Mouse (Mus musculus) layer of hippocampus, postnatal 36 days (tissue): ENCODE data around the gene Mgat5b. TPM values are rescaled to one million over a fixed set of nuclear protein-coding genes. Genes with fewer than 3 reads are reported as not detected.
"Not testable (repeated sequence)": the region's sequence is repeated elsewhere in the genome, so short reads cannot be mapped to it uniquely, and the experiment has no call there.

ENCODE experiments used
- DNase-seq, 2 experiments: peaks; one replicate each; pipeline ENCODE4 v3.0.0; 2022
- total RNA-seq, 2 experiments: library from RNA; stranded (reverse); gene quantifications; 2 replicates each; pipeline ENCODE4 v1.2.3; 2021

Gene Mgat5b
- 10 to 100 TPM; 44.9 to 51.7 TPM for total RNA-seq

DNA sequence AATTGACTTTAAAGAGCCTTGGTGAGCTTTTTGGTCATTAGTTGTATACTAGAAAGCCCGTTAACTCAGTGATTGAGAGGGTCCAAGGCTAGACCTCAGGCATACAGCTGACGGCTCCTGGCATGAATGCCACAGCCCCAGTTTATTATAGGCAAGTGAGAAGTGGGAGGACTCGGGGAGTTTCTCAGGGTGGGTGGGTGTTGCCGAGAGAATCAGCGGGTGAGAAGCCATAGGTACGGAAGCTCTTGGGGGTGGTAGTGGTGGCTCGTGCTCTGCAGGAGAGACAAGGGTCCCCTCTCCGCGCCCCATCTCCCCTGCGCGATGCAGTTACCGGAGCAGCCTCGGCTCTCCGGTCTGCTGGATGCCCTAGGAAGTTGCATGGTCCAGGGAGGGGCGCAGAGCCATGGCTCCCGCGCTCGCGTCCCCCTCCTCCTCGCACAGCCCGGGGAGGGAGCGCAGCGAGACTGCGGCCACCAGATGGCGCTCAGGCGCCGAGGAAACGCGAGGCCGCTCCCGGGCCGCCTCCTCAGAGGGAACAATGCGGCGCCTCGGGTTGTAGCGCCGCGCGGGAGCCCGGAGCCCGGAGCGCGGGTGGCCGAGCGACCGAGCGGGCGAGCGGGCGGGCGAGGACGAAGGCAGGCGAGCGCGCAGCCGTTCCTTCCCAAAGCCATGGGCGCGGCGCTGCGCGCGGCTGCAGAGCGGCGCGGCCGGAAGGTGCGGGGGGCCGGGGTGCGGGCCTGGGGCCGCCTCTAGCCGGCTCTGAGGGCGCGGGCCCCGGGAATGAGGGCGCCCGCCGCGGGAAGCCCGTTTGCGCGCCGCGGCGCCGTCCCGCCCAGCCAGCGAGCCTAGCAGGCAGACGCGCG, at the start of gene Mgat5b:
TSS of gene Mgat5b (plus strand) at position 541 of the 863 bp plus-strand sequence.
- DNase-seq: peak; percentile 88 to 90

DNA sequence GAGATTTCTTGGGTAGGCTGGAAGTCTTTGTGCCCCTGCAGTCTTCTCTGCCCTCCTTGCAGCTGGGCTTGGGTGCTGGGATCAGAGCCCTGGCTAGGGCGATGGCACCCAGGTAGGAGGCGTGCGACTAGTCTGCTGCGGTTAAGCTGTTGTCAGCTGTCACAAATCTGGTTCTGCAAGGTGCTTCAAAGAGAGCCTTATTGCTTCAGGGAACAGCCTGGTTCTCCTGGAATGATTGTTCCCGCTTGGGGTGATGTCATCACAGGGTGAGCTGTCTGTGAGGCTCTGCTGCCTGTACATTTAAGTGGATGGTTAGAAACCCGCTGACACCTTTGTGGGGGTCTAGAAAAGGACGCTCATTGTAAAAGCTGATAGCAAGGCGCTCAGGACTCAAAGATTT, 49.4 kb upstream of the Mgat5b start:
- no peak for DNase-seq

DNA sequence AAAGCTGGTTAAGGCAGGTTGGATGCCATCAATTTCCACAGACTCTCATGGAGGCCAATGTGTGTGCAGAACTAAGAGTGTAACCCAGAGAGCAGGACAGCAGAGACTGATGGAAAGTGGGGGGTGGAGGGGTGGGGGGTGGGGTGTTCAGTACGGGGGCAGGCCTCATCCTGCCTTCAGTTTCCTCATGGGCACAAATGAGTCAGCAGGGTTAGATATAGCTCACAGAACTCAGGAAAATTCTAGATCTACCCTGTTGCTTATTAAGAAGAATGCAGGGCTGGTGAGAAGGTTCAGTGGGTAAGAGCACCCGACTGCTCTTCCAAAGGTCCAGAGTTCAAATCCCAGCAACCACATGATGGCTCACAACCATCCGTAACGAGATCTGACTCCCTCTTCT, 49.0 kb upstream of the Mgat5b start:
- DNase-seq: no peak

DNA sequence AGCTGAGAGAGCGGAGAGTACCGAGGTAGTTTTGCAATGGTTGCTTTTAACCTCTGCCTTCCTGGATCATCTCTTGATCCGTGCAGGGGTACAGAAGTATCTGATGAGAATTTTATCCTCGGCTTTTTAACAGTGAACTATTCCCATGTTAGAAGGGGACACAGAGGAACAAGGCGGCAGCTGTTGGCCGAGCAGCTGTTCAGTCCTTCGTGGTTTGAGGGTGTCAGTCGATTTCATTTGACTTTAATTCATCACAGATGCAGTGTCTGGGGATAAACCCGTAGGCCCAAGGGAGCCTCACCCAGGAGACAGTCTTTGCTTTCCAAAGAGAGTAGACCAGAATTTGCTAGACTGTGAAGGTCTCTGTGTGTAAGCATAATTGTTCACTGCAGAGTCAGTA, 47.1 kb upstream of the Mgat5b start:
- DNase-seq: no peak

DNA sequence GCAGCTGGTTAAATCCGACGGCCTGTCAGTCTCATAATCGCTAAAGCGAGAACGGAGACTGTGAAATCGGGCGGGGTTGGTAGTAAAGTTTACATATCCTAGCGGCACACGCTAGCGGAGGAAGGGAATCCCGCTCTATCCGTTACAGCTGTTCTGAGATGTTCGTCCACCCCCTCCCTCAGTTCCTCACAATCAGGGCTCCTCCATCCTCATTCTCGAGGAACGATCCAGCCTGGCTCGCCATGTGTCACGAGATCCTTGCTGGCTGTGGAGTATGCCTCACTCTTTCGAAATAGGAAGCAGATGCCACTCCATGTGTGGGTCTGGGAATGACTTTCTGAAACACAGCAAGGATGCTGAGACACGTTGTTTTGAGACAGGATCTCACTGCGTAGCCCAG, 44.7 kb upstream of the Mgat5b start:
- peak; percentile 53 for DNase-seq

DNA sequence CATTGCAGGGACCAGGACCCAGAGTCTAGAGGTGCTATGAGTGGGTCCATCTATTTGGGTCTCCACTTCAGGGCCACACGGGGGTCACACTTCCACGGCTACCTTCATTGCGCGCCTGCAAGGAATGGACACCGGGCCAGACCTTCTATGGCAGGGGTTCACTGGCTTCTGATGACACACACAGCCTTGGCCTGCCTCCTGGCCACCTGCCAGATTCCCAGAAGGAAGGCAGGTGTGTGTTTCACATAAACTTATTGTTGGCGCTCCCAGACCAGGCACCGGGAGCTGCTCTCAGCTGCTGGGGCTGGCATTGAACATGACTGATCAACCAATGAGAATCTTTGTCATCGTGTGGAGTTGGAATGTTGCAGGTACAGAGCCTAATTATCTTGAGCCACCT, 40.2 kb upstream of the Mgat5b start:
- no peak for DNase-seq

DNA sequence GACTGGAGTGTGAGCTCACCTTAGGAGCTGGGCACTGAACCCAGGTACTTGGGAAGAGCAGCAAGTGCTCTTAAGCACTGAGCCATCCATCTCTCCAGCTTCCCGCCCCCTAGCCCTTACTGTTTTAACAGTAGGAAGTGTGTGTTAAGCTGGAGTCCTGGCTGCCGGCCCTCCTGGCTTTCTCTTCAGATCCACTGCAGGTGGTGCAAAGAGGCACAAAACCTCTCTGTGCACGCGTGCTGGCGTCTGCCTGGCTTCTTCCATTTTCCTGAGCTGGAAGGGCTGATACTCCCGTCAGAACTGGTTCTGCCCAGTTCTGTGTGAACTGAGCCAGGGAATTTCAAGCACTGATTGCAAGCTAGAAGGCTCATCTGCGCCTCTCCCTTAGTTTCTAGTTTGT, 37.8 kb upstream of the Mgat5b start:
- DNase-seq: no peak

DNA sequence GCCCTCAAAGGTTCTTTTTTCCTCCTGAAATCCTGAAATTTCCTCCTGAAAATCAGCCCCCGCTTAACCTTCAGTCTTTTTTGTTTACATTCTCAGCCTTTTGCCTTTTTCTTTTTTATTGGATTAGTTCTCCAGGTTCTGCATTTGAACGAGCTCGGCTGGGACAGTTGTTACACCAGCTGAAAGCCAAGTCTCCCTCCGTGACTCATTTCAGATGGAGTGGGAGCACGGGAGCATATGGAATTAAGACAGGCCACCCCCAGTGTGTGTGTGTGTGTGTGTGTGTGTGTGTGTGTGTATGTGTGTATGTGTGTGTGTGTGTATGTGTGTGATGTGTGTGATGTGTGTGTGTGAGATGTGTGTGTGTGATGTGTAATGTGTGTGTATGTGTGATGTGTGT, 37.2 kb upstream of the Mgat5b start:
- no peak for DNase-seq

DNA sequence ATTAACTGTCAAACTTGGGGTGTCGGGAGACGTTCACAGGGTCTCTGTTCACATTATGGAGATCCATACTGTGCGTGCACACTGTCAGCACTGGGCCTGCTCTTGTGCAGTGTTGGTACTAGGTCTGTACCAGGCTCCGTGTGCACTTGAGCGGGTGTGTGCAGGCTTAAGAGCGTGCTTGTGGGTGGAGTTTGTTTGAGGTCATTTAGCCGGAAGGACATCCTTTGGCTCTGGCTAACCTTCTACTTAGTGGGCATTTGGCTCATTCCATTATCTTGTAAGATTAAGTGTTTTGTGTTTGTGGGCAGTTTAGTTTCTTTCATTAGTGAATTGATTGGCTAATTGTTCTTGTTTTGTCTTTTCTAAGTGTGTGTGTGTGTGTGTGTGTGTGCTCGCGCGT, 36.2 kb upstream of the Mgat5b start:
- DNase-seq: no peak

DNA sequence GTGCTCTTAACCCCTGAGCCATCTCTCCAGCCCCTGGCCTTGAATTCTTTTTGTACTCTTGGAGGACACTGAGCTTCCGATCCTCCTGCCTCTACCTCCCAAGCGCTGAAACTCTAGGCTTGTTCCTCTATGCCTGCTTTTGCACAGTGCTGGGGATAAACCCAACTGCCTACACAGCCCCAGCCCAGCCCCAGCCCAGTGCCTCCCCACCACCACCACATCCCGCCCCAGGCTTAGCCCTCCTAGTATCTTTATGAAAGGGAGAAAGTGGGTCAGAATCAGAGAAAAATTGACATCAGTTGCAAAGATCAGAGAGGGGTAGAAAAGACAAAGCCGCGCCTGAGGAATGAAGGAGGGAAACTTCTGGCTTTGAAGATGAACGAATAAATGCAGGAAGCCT, 34.6 kb upstream of the Mgat5b start:
- no peak for DNase-seq

DNA sequence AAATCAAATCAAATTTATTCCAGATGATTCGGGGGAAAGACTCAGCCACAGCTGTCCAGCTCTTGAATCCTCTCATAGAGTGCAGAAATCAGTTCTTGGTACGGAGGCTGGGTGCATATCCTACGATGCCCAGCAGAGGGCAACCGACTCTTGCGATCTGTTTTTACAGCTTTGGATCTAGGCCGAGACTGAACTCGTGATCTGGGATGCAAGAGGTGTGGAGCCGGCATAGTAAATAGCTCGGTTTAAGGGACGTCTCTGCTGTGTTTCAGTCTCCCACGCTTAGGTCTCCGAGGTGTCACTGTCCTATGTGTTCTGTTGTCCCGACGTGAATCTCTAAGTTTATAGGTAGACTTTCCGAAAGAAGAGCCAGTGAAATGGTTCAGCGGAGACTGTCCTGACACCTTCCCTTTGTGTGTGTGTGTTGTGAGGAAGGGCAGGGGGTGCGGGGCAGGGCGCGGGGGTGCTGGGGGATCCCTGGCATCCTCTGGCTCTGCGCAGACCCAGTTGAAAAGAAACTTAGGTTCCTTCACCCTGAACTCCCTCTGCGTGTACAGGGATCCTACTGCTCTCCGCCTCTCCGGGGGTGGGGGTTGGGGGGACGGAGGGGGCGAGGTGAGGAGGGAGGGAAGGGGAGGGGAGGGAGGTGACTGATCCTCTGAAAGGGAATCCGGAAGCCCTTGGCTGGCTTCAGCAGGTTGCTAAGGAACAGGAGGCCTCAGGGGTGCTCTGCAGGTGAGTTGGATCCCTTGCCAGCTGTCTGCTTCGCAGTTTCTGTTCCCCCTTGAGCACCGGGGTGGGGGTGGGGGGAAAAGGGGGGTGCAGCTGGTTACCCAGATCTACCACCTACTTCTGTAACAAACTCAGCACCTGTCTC, 33.1 kb upstream of the Mgat5b start:
- DNase-seq: peak; percentile 76 to 80

DNA sequence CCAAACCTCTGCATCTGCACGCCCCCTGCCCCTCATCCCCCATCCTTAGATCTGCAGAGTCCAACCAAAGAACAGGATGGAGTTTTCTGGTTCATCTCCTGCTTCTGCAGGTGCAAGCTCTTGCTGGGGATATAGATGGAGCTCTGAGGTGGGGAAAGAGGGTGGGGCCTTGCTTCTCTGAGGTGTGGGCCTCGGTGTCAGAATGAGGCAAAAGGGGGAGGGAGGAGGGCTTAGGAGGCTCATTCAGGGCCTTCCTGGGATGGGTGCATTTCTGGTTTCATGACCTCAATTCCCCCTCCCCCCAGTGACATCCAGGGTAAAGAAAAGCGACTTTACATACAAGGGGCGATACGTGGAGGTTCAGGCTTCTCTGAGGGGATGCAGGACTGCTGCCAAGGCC, 31.5 kb upstream of the Mgat5b start:
- DNase-seq: no peak

DNA sequence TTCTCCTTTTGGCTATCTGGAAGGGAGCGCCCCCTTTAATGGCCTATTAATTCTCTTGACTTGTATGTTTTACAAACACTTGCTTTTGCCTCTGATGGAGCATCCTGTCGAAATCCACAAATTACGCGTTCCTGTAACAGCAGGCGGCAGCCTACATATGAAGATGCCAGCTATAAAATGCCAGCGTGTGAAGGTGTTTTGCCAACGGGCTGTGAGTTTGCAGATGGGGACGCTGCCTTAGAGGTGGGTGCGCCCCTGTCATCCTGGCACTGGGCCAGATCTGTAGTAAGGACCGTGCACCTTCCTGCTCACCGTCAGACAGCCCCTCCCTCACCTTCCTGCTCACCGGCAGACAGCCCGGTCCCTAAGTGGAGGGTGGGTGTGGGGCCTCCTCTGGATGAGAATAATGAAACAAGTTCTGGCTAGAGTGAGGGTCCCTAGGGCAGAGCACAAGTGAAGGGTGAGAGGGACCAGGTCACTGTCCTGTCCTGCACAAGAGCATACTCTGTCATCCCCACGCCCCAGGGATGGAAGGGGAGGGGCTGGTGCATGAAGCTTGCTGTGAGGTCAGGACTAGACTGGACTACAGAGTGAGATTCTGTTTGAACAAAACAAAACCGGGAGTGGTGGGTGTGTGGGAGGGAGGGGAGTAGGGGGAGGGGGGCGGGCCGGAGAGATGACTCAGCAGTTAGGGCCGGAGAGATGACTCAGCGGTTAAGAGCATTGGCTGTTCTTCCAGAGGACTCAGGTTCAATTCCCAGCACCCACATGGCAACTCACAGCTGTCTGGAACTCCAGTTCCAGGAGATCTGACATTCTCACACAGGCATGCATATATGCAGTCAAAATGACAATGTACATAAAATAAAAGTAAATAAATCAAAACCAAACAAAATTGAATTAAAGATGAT, 24.9 kb upstream of the Mgat5b start:
- DNase-seq: no peak

DNA sequence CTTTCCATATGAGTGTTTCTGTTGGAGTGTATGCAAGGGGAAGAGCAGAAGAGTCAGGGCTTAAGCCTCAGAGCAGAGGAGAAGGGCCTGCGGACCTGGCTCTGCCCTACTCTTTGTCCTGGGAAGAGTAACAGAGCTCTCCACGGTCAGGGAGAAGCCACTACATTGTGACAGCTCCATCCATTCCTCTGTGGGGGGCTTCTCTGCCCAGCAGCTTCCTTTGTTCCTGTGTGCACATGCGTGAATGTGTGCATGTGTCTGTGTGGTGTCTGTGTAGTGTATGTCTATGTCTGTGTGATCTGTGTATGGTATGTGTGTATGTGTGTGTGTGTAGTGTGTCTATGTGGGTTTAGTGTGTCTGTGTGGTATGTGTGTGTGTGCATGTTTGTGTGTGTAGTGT, 23.3 kb upstream of the Mgat5b start:
- no peak for DNase-seq

DNA sequence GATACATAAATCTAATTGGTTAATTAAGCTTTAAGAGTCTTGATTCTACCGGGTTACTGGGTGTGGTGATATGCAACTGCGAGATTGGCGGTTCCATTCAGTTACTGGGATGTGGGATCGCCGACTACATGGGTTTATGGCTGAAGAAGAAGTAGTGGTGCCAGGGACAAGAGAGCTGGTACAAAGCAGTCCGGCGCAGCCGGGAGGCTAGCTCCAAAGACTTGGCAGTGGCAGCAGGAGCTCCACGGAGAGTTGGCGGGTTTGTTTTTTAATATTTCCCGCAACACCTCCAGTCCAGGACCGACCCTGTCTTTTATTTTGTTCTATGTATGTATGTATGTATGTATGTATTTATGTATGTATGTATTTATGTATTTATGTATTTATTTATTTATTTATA, 19.4 kb upstream of the Mgat5b start:
- DNase-seq: no peak

DNA sequence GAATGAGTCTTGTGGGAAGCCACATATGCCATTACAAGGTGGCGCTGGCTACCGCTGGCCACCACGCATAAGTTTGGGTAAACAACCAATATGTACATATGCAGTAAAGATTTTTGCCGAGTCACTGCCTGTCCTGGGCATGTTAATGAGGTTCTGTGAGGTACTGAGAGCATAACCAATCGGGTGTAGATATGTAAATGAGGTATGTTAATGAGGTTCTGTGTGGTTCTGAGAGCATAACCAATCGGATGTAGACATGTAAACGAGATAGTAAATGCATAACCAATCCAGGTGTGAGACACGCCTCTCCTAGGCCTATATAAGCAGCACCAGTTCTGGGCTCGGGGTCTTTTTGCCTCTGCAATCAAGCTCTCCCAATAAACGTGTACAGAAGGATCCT, 16.1 kb upstream of the Mgat5b start:
- not testable (repeated sequence) for DNase-seq

DNA sequence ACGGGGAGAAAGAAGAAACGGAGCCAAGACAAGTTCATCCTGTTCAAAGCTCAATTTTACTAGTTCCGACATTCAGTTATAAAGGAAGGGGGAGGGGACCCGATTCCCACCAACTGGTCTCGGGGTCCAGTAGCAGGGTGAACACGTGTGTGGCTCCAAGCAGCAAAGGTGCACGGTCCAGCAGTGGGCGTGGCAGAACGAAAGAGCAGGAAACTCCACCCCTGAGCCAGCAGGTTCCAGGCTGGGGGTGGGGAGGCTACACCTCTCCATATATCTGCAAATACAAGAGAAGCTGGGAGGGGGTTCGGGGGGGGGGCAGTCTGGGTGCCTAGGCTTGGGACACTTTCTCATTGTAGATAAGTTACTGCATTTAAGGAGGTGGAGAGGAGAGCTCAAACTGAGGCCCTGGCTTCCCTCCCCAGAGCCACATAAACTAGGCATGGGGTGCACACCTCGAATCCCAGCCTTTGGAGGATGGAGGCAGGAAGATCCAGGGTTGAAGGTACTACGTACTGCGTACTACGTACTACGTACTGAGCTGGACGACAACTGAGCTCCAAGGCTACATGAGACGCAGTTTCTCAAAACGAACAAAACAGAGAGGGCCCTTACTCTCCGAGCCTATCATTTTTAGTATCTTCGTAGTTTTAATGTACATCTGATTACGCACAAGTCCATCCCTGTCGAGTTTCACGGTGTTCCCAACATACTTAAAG, 12.8 kb upstream of the Mgat5b start:
- no peak for DNase-seq

DNA sequence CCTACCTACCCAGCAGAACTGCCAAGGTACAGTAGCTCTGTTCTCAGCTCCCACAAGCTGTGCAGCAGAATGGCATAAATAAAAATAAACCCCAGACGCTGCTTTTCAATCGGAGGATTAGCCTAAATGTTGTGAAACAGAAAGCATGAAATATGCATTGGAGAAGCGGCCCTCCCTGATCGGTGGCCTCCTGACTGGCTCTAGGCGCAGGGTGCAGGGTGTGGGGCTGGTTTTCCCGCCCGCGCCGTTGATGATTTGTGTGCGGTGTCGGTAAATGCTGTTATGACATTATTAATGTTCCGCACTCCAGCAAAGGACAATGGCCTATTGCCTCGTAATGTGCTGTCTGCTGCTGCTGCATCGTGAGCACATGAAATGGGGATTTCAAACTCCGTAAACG, 5.1 kb upstream of the Mgat5b start:
- peak; percentile 29 for DNase-seq

DNA sequence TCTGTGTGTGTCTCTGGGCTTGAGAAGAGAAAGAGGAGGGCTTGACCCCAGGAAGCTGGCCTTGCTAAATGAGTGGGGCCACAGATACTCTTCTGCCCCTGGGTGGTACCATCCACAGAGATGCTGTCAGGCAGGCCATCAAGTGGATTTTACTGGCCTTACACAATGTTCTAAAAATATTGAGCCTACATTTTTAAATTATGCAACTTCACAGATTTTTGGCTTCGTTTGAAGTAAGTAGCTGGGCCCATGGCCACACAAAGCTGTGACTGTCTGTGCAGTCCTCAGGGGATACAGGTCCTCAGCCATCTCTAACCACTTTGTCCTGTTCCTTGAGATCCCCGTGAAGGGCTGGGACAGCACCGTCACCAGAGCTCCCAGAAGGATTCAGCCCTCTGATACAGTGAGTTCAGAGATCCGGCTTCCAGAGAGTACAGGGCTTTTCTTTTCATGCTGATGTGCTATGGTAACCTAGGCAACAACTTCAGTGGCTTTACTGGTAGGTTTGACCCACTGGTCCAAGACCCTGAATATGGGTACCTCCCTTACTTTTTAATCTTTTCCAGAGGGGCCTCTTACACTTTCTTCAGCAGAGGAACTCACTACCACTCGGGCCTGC, 4.3 kb upstream of the Mgat5b start:
- no peak for DNase-seq

DNA sequence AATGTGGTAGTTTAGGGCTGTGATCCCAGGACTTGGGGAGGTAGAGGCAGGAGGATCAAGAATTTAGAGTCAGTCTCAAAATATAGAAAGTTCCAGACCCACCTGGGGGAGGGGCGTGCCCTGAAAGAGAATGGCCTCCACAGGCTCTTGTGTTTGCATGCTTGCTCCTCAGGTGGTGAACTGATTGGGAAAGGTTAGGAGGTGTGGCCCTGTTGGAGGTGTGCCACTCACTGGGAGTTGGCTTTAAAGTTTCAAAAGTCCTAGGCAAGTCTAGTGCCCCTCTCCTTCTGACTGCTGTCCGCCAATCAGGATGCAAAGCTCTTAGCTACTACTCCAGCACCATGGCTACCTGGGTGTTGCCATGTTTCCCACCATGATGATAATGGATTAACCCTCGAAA, 3.4 kb upstream of the Mgat5b start:
- no peak for DNase-seq

DNA sequence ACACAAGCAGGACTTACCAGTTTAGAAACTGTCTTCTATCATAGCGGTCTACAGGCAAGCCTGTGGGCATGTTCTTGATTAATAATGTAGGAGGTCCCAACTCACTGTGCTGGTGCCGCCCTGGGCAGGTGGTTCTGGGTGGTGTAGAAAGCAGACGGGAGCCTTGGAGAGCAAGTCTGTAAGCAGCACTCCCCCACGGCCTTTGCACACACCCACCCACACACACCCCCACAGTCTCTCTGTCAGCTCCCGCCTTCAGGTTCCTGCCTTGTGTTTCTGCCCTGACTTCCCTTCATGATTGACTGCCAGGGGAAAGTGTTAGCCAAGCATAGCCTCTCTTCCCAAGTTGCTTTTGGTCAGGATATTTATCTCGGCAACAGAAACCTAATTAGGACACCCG, 1.3 kb upstream of the Mgat5b start:
- DNase-seq: no peak
